Mouse (Mus musculus) bone marrow macrophage, adult 2 months (primary cell): ENCODE results near the gene Elmo1. TPM values are rescaled to one million over a fixed set of nuclear protein-coding genes. Genes with fewer than 3 reads are reported as not detected.

Experiments used
- H3K27ac ChIP-seq: 2 replicates; pipeline ENCODE4 v1.5.1; 2012; ENCODE audit warnings: low read depth, low read length; ENCODE audit not compliant: insufficient read depth
- H3K4me1 ChIP-seq: 2 replicates; pipeline ENCODE4 v1.6.1; 2012; ENCODE audit warnings: low read length; ENCODE audit not compliant: control insufficient read depth, insufficient read depth
- H3K4me3 ChIP-seq: 2 replicates; pipeline ENCODE4 v1.5.1; 2012; ENCODE audit warnings: mild to moderate bottlenecking, low read length, moderate library complexity; ENCODE audit not compliant: insufficient read depth
- CTCF ChIP-seq: IDR thresholded peaks from 2 replicates; pipeline ENCODE4 v1.5.1; 2012; ENCODE audit warnings: low read depth, mild to moderate bottlenecking, low read length, moderate library complexity
- POLR2A ChIP-seq: IDR thresholded peaks from 2 replicates; pipeline ENCODE4 v1.6.1; 2012; ENCODE audit warnings: mild to moderate bottlenecking, low read depth, low read length, borderline replicate concordance
- polyA plus RNA-seq: library from polyadenylated mRNA; stranded (reverse); fragments of >200 nt; gene quantifications from 2 replicates; pipeline ENCODE4 v1.2.4, GENCODE M21; 2012; ENCODE audit not compliant: missing spikeins, insufficient read depth, insufficient read length

The Elmo1 gene
- polyA plus RNA-seq, 1 experiment: 60.9 TPM

DNA sequence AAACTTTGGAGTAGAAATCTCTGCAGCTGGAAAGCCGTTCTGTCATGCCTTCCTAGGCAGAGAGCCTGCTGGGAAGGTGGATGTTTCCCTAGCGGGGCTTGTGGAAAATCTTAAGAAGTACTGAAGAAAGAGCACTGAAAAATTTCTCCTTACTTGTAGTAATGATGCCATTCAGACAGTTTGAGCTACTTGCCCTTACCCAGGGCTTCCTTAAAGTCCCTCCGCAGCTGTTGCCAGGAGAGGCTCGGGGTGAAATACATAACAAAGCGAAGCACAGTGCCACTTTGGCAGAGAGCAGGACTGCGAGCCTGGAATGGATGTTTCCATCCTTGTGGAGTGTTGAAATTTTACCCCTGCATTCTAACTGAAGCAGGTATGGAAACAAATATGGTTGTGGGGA is 164.5 kb downstream of the Elmo1 start:
- Histone ChIP-seq H3K27ac (no peak overlapping the region), H3K4me1 (peaks cover 3% of the 10 kb centered on the region; the same call in 1 of the 2 replicates), H3K4me3 (no peak overlapping the region)
- TF ChIP-seq CTCF (no peak), POLR2A (no peak)

DNA sequence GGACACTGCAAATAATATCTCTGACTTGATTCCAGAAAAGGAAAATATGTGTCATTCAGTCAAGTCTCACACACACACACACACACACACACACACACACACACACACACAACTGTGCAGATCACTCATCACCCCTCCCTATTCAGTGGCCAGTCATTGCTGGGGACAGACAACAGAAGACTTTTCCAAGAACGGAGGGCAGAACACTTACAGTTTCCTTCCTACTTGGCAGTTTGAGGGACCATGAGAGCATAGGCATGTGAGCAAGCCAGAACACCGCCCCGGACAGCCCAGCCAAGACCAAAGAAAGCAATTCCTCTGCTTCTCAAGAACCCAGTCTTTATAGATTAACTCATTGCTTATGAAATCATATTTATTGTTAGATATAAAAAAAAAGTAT is 165.0 kb downstream of the Elmo1 start:
- TF ChIP-seq CTCF (no peak), POLR2A (no peak)
- no peak overlapping the region for H3K27ac ChIP-seq
- H3K4me3 ChIP-seq: no peak overlapping the region
- peaks cover 3% of the 10 kb centered on the region; the same call in 1 of the 2 replicates for H3K4me1 ChIP-seq

DNA sequence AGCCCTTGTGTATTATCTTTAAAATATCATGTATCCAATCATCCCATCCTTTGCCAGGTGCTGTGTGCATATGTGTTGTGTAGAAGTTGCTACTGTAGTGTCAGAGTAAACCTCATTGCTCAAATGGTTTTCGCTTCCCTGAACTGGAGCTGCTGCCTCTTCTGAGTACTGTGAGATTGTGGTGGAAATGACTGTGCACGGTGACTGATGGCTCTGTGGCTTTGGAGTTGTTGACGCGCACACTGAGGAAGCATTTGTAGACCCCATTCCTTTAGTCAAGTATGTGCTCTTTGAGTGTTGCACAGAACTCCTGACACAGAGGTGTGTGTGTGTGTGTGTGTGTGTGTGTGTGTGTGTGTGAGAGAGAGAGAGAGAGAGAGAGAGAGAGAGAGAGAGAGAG is 166.2 kb downstream of the Elmo1 start:
- H3K4me1 ChIP-seq: peaks cover 3% of the 10 kb centered on the region; the same call in 1 of the 2 replicates
- H3K4me3 ChIP-seq: no peak overlapping the region
- H3K27ac ChIP-seq: no peak overlapping the region
- TF ChIP-seq POLR2A: no peak
- TF ChIP-seq CTCF: no peak

DNA sequence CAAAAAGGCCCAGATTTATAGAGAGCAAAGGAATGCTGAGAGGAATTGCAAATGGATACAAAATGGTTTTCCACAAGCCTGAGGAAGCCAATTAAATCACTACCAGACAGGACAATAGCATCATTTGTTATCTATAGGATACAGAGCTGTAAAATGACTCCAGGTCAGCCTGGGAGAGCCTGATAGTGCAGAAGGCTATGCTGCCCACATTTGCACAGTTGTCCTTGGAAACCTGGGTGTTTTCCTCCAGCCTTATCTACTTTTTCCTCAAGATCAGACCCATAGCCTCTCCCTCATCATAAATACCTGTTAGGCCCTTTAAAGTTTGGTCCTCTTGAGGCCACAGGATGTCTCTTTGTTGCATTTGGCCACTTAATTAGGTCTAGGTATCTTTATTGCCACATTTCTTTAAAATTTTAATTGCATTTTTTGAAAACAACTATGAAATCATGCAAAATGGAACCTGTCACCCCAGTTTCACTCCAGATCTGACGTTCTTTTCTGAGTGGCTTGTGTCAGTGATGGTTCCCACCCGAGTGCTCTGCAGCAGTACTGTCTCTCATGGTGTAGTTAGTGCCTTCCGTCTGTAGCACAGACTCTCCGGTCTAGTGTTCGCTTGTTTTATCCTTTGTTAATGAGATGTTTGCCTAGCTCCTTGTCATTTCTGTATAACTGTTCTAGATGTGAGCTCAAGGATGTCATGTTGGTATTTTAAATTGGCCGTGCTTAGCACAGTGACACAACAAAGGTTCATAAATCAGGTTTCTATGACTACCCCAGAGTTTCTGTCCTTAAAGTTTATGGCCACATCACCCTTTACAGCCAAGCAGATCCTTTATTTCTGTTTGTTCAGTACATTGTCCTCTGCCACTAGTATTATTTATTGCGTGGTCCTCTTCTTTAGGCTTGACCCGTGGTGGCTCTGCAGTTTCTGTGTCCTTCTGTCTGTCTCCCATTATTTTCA is 167.4 kb downstream of the Elmo1 start:
- no peak overlapping the region for H3K27ac ChIP-seq
- TF ChIP-seq CTCF (no peak), POLR2A (no peak)
- no peak overlapping the region for H3K4me3 ChIP-seq
- H3K4me1 ChIP-seq: no peaks in the 10 kb centered on the region

DNA sequence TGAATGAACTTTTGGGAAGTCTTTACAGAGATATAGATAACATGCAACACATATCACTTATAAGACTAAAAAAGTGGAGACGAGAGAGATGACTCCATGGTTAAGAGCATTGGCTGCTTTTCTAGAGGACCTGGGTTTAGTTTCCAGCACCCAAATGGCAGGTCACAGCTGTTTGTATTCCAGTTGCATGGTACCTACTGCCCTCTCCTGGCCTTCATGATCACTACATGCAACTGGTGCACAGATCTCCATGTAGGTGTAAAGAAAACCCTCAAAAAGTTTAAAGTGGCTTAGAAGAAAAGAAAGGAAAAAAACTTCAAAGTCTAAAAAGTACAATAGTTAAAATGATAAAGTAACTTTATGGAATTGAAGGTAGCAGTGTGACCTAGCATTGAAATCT is 172.8 kb downstream of the Elmo1 start:
- no peak for TF ChIP-seq CTCF
- no peak for TF ChIP-seq POLR2A
- Histone ChIP-seq H3K4me3 (no peak overlapping the region), H3K27ac (no peak overlapping the region), H3K4me1 (no peaks in the 10 kb centered on the region)

DNA sequence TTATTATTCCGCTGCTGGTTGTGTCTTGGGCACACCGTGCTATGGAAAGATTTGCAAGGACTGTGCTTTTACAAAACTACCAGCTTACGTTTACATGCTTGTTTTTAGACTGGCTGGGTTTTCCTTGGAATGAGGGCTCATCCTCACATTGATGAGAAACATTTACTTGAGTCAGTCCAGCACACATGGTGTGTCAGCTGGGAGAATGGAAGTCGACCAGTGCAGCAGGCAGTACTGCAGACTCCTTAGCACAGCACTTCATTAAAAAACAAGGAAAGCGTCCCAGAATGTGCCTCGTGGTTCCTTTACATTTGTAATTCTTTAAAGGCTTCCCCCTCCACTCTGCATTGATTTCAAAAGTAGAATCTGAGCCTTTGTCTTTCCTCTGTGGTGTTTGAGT is 179.8 kb downstream of the Elmo1 start:
- no peak overlapping the region for H3K27ac ChIP-seq
- H3K4me1 ChIP-seq: no peaks in the 10 kb centered on the region
- H3K4me3 ChIP-seq: no peak overlapping the region
- TF ChIP-seq CTCF (no peak), POLR2A (no peak)

DNA sequence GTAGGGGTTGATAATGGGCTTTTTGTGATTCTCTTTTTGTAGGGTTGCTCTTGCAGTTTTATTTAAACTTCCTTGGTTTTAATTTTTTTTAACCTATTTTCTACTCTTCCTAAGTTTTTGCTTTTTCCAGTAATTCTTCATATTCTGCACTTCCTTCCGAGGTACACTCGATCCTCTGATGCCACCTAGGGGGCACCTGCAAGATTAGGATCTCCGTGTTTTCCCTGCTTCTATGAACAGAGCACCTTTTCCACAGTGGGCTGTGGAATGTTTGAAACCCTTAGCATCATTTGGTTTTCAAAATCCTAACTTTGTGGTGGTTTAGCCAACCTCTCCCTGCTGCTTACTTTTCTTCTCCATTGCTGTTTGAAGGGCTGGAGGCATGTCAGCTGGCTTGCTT is 181.4 kb downstream of the Elmo1 start:
- Histone ChIP-seq H3K4me1 (no peaks in the 10 kb centered on the region), H3K27ac (no peak overlapping the region), H3K4me3 (no peak overlapping the region)
- TF ChIP-seq POLR2A: no peak
- TF ChIP-seq CTCF: no peak

DNA sequence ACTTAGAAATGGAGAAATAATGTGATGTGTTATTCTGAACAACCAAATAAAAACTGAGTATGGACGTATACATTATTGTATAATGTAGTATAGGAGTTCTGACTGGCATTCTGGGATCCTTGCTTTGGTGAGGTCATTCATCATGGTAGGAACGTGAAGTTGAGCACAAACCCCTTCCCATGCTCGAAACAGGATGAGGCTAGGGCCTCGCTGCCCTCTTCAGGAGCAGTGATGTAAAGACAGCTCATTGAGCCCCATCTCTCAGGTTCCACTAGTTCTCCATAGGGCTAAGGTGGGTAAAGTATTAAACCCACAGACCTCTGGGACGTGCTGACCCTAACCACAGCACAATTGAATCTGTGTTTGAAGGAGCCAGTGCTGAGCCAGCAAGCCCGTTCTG is 182.2 kb downstream of the Elmo1 start:
- Histone ChIP-seq H3K4me1 (no peaks in the 10 kb centered on the region), H3K4me3 (no peak overlapping the region), H3K27ac (no peak overlapping the region)
- TF ChIP-seq CTCF: no peak
- TF ChIP-seq POLR2A: no peak

DNA sequence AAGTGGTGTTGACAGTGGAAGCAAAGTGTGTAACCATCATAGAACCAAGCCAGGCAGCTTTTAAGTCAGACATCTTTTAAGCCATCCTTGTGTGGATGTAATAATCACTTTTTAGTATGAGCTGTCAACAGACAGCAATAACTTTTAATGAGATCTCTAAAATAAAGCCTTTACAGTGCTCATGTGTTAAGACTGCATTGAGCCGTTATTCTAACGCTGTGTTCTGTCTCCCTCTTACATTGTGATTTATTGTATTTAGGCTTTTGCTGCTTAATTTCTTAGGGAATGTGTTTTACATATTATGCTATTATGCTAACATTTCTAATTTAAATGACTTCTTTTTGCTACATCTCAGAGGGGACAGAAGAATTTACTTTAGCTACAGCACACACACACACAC is 189.5 kb downstream of the Elmo1 start:
- Histone ChIP-seq H3K4me1 (0 out of 2 replicates have a peak, but pooled peaks cover 3% of the 10 kb centered on the region), H3K4me3 (no peak overlapping the region), H3K27ac (no peak overlapping the region)
- TF ChIP-seq POLR2A (no peak), CTCF (no peak)

DNA sequence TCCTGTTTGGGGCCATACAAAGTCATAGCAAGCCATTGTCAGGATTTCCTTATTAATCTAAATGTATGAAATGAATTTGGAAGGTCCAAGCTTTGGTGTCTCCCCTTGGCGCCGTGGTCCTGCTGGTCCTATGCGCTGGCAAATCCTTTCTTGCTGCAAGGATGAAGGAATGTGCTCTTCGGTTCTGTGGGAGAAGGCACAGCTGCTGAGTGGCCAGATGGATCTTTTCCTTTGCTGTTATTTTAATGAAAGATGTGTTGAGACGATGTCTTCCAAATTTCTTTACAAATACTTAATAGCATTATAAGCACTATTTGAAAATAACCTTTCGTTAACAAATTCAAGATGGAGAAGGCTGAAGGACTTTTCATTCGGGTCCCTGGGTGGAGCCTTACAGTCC is 193.5 kb downstream of the Elmo1 start:
- no peak overlapping the region for H3K4me3 ChIP-seq
- 0 out of 2 replicates have a peak, but pooled peaks cover 3% of the 10 kb centered on the region for H3K4me1 ChIP-seq
- no peak for TF ChIP-seq POLR2A
- no peak overlapping the region for H3K27ac ChIP-seq
